Mouse (Mus musculus) gastrocnemius, postnatal 14 days (tissue): ENCODE data around the gene Tyrobp. TPM values are rescaled to one million over a fixed set of nuclear protein-coding genes. Genes with fewer than 3 reads are reported as not detected.

Experiments
- DNase-seq: peaks from one replicate; pipeline ENCODE4 v3.0.0; 2021; ENCODE audit warnings: mixed read lengths
- intact Hi-C: fragments of 180-260 bp; cut with DNase I; formaldehyde crosslinking; loops from one replicate; pipeline ENCODE4 v1.15.1; 2025; ENCODE audit warnings: low total_unique reads
- long read RNA-seq, 2 experiments: library from polyadenylated mRNA; stranded (forward); transcript quantifications; one replicate each; pipeline ENCODE4 v2.0.0; 2021
- total RNA-seq, 2 experiments: library from RNA; stranded (reverse); gene quantifications; 2 replicates each; pipeline ENCODE4 v1.2.3; 2021

Tyrobp gene
- total RNA-seq, result 10 to 100 TPM in 1 of 2 experiments, 1 to 10 TPM in 1; 7.8 to 10.4 TPM
- long read RNA-seq, experiment 1, partial matches to known transcripts, result 0 of 3 reads
- long read RNA-seq, experiment 1, other reads (novel, unspliced or antisense), result 0 of 3 reads
- long read RNA-seq, experiment 2, partial matches to known transcripts, result 0 of 2 reads
- long read RNA-seq, experiment 2, other reads (novel, unspliced or antisense), result 0 of 2 reads

DNA sequence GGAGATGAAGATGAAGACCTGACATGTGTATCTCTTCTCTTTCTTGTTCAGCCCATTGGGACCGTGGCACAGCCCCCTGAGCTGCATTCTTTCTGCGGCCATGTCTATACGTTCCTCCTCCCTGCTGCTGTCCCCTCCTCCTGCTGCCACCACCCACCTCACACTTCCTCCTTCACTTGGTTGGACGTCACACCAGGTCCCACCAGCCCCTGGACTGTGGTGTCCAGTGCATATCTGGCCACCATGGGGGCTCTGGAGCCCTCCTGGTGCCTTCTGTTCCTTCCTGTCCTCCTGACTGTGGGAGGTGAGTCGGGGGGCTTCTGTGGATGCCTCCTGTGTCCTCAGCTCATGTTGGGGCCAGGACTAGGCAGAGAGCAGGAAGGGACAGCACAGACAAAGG is at the start of gene Tyrobp:
Tyrobp (plus strand) TSS at position 165 of the 400 bp plus-strand sequence.
- intact Hi-C loops, result no loop called here
- no peak for DNase-seq

DNA sequence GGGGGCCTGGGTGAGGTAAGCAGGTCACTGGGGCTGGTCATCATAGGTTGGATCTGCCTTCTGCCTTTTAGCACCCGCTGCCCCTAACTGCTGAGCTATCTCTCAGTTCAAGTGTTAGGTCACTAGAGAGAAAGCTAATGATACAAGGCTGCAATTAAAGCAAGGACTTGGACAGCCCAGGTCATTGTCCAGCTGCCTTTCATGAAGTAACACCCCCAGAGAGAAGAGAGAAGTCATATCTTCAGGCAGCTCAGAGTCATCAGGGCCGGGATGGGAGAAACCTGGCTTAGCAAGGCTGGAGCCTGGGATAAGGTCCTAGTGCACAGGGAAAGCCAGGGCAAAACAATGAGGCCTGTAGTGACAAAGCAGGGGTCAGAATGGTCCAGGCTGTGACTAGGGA is 46.1 kb upstream of the Tyrobp start:
- intact Hi-C loops, result no loop called here
- DNase-seq, result no peak

DNA sequence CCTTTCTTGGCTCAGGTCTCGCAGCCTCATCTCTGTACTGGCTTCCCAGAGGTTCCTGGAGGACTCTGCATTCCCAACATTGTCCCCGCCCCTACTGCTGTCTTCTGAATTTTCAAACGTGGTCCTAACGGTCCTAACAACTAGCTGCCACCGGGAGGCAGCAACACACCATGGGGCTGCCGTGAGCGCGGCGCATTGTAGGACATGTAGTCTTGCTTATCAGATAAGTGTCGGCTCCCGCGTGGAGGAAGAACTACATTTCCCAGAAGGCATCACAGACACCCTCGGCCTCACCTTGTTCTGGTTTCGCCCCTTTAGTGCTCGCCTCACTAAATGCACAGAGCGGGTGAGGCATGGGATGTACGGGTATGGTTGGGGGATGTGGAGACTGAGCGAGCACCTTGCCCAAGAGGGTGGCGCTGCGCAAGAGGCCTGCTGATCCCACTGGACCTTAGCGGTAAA is 40.0 kb upstream of the Tyrobp start:
- DNase-seq, result peak; percentile 92
- intact Hi-C loops, result loop anchor here (5.0 kb wide), 1 partner anchor 59 kb away; no protein-coding TSS in a partner anchor

DNA sequence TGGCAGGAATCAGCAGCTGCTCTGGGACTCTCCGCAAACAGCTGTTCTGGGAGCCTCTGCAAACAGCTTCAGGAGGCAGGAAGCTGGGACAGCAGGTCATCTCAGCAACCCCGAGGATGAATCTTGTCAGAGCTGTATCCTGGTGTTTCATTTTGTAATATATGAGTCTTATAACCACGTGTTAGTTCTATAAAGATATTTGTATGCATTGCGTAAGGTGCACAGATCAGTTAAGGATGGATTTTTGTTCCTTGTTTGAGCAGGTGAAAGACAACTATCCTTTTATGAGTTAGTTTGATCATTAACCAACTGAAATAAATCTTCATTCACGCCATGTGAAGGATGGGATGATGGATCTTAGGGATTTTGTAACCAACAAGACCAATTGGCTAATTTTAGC is 33.5 kb upstream of the Tyrobp start:
- intact Hi-C loops, result no loop called here
- no peak for DNase-seq

DNA sequence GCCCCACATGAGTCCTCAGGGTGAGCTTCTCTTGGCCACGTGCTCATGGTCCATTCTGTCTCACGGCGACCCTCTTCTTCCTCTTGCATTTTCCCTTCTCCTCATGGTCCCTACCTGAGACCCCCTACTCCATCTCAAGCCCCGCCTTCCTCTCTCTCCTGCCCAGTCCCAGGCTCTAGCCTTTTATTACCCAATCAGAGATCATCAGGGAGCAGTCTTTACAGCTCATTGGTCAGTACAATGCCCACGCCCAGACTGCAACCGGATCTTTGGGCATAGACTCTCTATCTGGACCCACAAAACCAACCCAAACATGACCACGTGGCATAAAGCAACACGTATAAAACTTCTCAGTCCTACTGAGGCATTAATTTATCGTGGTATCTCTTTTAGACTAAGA is 29.5 kb upstream of the Tyrobp start:
- DNase-seq, result no peak
- intact Hi-C loops, result no loop called here

DNA sequence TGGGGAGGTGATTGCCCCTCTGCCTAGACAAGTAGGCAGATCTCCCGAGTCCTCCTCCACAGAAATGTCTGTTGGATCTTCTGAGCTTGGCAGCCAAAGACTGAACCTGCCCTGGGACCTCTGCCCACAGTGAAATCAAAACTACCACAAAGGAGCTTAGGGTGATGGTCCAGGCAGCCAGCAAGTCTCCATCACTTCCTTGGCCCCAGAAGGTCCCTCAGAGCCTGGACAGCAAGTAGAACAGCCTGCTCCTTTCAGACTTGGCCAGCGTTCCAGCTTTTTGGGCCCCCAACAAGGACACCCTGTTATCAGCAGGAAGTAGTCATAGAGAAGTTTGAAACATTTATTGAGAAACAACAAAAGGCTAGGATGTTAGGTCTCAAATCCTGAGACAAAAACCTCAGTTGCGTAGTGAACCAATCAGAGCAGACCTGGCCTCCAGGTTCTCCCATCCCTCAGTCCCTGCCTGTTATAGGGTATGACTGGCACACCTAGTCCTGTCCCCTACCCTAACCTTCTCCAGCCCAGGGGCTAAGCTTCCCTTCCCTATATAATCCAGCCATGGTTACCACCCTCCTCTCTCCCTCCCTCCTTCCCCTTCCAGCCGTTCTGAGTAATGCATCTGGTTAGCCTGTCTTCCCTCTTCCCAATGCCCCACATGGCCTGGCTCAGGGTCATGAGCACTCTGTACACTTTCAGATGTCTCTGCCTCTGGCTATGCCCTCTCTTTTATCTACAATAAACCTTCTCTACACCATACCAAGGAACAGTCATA is 20.6 kb upstream of the Tyrobp start:
- intact Hi-C loops, result no loop called here
- no peak for DNase-seq

DNA sequence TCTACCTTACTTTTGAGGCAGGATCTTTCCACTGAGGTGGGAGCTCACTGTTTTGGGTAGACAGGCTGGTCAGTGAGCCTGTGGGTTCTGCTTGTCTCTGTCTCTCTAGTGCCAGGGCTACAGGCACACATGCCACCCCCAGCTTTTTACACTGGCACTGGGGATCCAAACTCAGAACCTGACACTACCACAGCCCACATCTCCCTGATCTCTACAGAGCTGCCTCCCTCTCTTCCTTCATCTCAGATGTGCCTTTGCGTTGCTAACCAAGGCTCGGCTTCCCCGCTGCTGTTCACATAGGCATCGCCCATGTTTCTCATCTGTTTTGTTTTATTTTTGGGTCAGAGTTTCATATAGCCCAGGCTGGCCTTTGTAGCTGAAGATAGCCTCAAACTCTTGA is 19.9 kb upstream of the Tyrobp start:
- DNase-seq, result no peak
- intact Hi-C loops, result no loop called here

DNA sequence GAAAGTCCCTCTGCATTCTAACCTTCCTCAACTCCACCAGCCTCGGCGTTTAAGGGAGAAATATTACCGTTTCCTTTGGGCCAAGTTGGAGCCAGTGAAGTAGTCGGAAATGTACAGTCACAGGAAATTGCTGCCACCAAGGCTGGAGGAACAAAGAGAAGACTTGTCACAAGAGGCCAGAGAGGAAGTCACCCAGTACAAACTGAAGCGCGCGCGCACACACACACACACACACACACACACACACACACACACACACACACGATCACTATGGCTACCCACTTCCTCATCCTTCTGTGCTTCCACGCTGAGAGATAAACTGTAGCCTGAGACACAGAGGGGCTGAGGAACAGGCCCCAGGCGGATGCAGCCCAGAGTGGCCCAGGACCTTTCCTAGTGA is 19.2 kb upstream of the Tyrobp start:
- intact Hi-C loops, result no loop called here
- DNase-seq, result no peak

DNA sequence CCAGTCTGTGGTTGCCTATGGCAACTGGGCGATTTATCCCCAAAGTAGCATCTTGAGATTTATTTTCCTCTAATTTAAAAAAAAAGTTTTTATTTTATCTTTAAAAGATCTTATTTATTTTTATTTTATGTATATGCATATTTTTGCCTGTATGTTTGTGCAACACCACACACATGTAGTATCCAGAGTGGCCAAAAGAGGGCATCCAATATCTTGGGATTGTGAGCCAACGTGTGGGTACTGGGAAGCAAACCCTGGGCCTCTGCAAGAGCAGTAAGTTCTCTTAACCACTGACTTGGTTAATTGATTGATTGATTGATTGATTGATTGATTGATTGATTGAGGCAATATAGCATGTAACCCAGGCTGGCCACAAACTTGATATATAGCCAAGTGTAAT is 18.7 kb upstream of the Tyrobp start:
- no peak for DNase-seq
- intact Hi-C loops, result no loop called here

DNA sequence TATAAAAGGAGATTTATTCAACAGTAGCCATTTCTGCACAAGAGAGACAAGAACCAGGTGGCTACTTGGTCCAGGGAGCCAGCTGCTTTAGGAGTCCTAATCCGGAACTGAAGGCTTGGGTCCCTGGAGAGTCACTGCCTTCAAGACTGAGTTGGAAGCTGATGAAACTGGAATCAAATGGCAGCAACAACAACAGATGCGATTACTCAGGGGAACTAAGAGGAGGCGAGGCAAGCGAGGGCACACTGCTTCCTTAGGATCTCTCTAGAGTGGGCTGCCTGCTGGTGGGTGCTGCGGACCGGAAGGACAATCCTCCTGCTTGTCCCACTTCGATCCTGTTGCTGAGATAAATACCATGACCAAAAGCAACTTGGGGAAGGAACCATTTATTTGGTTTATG is 13.9 kb upstream of the Tyrobp start:
- intact Hi-C loops, result no loop called here
- DNase-seq, result no peak

DNA sequence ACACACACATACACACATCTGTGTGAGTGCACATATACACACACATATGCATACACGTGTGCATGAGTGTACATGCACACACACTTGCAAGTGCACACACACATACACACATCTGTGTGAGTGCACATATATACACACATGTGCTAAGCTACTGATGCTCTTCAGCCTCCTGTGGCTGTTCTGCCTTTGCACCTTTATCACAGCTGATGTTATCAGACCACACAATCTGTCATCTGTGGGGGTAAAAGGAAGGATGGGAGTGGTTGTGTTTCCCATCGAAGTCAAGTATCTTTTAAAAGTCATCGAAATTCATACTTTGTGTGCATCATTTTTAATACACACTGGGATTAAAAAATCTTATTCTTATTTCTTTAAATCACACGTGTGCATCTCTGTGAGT is 11.2 kb upstream of the Tyrobp start:
- intact Hi-C loops, result no loop called here
- no peak for DNase-seq

DNA sequence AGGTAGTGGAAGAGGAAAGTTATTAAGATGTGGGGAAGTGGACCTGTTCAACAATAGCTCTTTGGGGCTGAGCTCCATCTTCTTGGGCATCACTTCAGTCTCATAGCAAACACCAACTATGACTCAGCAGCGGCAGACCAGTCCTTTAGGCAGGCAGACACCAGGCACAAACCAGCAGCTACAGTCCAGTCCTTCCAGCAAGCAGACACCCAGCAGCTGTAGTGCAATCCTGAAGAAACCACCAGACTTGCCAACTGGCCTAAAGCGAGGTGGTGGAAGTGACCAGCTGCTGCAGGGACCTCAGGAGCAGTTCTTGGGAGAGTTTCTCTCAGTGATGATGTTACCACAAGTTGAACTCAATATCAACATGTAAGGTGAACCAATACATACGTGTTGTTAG is 4.9 kb upstream of the Tyrobp start:
- intact Hi-C loops, result no loop called here
- no peak for DNase-seq

DNA sequence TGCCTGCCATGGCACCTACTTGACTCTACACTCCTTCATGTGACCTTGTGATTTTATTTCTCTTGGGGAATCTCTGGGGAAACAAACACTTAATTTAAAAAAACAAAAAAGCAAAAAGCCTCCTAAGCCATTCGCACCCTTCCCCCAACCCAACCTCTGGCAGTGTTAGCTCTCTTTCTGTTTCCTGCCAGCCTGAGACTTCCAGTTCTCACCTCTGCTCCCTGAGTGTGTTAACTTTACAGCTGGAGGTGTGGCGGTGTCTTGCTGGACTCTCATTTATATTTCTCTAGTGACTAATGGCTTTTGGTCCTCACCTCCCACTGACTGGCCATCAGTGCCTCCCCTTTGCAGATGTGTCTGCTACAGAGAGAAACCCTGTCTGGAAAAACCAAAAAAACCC is 3.8 kb upstream of the Tyrobp start:
- intact Hi-C loops, result no loop called here
- no peak for DNase-seq

DNA sequence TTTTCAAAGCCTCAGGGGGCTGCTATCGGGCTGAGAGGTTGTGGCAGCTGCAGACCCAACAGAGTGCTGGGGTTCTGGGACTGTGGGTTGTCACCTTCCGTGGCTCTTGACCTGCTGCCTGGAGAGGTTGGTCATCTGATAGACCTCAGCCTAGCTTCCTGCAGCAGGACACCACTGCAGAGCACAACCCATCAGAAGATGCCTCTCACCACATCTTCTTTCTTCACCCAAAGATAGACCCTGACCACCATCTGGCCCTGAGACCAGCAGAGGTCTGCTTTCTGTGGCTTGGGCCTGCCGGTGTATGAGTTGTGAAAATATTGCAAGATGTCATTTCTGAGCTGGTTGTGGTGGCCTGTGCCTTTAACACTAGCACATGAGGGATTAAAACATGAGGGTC is 2.5 kb upstream of the Tyrobp start:
- no peak for DNase-seq

DNA sequence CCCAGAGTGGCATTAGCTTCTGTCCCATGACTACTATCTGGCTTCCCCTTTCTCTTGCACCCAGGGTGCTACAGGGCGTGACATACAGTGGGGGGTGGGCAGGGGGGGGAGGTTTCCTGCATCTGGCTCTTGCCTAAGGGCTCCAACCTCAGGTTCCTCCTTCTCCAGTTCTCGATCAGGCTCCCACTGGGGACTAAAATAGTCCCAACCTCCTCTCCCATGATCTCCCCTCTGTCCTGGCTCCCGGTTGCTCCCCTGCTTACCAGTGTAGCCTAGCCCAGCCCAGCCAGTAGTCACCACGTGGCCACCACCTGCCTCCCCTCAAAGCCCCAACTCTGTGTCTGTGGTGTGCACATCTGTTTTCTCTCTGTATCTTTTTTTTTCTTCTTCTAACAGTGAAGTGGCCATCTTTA is 819 bp upstream of the Tyrobp start:
- intact Hi-C loops, result no loop called here
- DNase-seq, result no peak

More for the DNA sequence above, 2.5 kb upstream of the Tyrobp start:
- intact Hi-C loops, result no loop called here

DNA sequence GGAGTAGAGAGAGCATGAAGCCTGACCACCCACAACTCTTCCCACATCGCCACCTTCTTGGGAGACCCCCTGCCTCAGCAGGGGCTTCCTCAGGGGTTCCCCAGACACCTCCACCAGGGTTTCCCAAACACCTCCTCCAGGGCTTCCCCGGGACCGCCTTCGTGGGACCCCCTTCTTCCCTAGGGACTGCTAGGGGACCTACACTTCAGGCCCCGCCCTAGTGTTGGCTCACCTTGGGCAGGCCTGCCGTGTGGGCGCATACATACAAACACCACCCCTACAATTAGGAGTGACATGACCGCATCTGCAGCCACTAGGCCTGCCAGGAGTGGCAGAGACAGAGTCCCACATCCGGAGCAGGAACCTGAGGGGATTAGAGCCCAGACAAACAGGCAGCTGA is 4.3 kb downstream of the Tyrobp start:
- intact Hi-C loops, result no loop called here
- DNase-seq, result no peak

DNA sequence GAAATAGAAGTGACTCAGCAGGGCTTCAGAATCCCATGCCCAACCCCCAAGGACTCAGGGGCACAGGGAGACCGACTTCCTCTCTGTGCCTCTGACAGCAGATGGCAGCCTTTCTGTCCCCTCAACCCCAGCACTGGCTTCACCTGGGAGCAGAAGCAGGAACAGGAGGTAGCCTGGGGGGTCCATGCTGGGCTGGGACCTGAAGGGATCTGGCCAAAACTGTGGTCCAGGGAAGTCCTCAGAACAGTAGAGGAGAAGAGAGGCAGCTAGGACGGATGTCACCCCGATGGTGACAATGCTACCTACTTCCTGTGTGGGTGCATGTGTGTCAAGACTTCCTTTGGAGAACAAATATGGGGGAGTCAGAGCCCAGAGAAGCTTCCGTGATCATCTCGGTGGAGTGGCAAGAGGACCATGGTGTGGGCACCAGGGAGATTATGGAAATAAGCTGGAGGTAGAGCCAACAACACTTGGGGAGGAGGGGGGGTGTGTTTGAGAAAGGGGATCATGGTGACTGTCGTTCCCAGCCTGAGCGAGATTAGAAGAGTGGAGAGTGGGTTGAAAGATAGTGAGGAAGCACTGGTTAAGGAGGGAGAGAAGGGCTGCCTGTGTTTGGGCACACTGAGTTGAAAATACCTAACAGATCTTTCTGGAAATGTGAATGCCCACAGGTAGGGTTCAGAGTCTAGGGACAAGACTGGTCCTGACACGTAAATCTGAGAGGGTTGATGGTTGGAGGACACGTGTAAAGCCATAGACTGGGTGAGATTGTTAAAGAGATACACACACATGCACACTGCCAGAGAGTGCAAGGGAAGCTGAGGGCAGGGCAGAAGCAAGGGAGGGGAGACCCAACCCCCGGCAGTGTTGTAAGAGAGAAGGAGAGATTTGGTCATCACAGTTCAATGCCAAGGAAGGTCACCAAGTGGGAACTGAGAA is 6.3 kb downstream of the Tyrobp start, which contains the start of gene Hcst:
Hcst (minus strand) TSS at position 294 of the 939 bp plus-strand sequence.
- DNase-seq, result no peak
- intact Hi-C loops, result no loop called here

DNA sequence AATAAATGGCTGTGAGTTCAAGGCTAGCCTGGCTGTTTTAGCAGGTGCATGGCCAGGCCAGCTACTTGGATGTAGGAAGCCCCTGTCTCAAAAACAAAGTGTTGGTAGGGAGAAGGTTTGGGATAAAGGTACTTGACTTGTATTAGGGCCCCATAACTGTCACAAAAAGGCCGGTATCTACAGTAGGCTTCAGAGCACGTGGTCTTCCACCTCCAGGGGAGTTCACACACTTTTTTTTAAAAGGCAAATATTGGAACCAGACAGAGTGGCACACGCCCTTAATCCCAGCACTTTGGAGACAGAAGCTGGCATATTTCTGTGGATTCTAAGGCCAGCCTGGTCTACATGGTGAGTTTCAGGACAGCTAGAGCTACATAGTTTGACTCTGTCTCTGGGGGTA is 7.1 kb downstream of the Tyrobp start:
- intact Hi-C loops, result no loop called here
- no peak for DNase-seq

DNA sequence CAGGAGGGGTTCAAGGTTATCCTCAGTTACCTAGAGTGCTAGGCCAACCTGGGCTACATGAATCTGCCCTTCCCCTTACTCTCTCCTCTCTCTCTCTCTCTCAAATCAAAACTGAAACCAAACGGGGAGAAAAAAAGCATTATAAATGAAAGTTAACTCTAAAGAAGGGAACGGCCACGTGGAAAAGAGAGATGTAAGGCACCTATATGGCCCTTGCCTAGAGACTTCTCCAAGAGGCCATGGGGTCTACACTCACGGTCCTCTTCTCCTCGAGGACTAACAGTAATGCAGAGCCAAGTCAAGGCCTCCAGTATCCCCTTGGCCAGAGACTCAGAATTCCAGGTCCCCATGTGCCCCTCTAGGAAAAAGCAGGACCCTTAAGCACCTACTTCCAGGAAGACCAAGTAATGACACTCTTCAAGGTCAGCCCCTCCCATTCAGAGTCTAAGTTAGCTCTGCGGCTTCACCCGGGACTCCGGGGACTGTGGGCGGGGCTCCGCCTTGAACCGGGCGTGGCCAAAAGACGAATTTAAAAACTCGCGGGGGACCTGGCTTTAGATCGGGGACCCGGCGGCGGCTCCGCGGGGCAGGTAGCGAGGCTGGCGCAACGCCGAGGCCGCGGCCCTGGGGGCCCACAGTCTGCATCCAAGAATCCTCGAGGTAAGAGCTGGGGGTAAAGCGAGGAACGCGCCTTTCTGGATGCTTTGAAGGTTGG is 7.8 kb downstream of the Tyrobp start, which contains the start of gene Nfkbid:
Nfkbid (plus strand) TSS at position 558 of the 715 bp plus-strand sequence.
- peak; percentile 38 for DNase-seq
- intact Hi-C loops, result no loop called here
